Mouse (Mus musculus) spleen, adult 2 months (tissue): ENCODE measurements around the gene 1110008L16Rik.

Experiments
- CTCF ChIP-seq: fragments of 200-500 bp; IDR thresholded peaks from 2 replicates; pipeline ENCODE4 v1.5.1; 2011; ENCODE audit warnings: mild to moderate bottlenecking, inconsistent platforms; ENCODE audit not compliant: insufficient read depth, insufficient read length, insufficient replicate concordance; ENCODE audit errors: extremely low read depth
- POLR2A ChIP-seq: fragments of 200-500 bp; IDR thresholded peaks from 2 replicates; pipeline ENCODE4 v1.6.1; 2011; ENCODE audit warnings: low read depth, low read length, inconsistent platforms

- TF ChIP-seq POLR2A (no peak), CTCF (no peak)
These were observed 34.3 kb downstream of the 1110008L16Rik start for GRCm38 (mm10) chr12:55333662-55334061.
